Mouse (Mus musculus) small intestine, adult 2 months (tissue): ENCODE results near the gene Prkcb. TPM values are rescaled to one million over a fixed set of nuclear protein-coding genes. Genes with fewer than 3 reads are reported as not detected.

Experiments
- H3K27ac ChIP-seq: fragments of 200-500 bp; 2 replicates; pipeline ENCODE4 v1.5.1; 2012; ENCODE audit warnings: low read depth, low read length, control low read depth, inconsistent platforms; ENCODE audit not compliant: insufficient read depth
- H3K27me3 ChIP-seq: fragments of 200-500 bp; 2 replicates; pipeline ENCODE4 v1.6.1; 2012; ENCODE audit warnings: mild to moderate bottlenecking, moderate library complexity, low read length, inconsistent platforms; ENCODE audit not compliant: control insufficient read depth, insufficient read depth
- H3K36me3 ChIP-seq: fragments of 200-500 bp; 2 replicates; pipeline ENCODE4 v1.6.1; 2012; ENCODE audit warnings: mild to moderate bottlenecking, low read length, control low read depth, inconsistent platforms; ENCODE audit not compliant: control insufficient read depth, insufficient read depth
- H3K4me1 ChIP-seq: fragments of 200-500 bp; 2 replicates; pipeline ENCODE4 v1.6.1; 2012; ENCODE audit warnings: low read length, inconsistent platforms, mixed read lengths; ENCODE audit not compliant: control insufficient read depth, insufficient read depth, insufficient read length
- H3K4me3 ChIP-seq: fragments of 200-500 bp; 2 replicates; pipeline ENCODE4 v1.5.1; 2012; ENCODE audit warnings: low read depth, mild to moderate bottlenecking, control low read depth, inconsistent platforms, low read length, moderate library complexity
- CTCF ChIP-seq: fragments of 200-500 bp; IDR thresholded peaks from 2 replicates; pipeline ENCODE4 v1.5.1; 2012; ENCODE audit warnings: low read depth, mild to moderate bottlenecking, control low read depth, inconsistent platforms, low read length, moderate library complexity, mixed read lengths; ENCODE audit not compliant: insufficient replicate concordance, insufficient read length; ENCODE audit errors: extremely low read depth
- POLR2A ChIP-seq: fragments of 200-500 bp; IDR thresholded peaks from 2 replicates; pipeline ENCODE4 v1.6.1; 2012; ENCODE audit warnings: low read depth, mild to moderate bottlenecking, control low read depth, inconsistent platforms, low read length, moderate library complexity
- WGBS: fragments of 180-500 bp; shearing (Covaris S2); methylation state at CpG from one replicate; pipeline ENCODE4 v1.1.7; 2018; 5-methylcytosine and 5-hydroxymethylcytosine counted together
- polyA plus RNA-seq: library from polyadenylated mRNA; depleted of rRNA; stranded (reverse); fragments of >200 nt; gene quantifications from 2 replicates; pipeline ENCODE4 v1.2.3, GENCODE M21; 2012

The Prkcb gene
- polyA plus RNA-seq, 1 experiment = 6.1 TPM

GRCm38 (mm10) chr7:122389633-122390032, 101.1 kb downstream of the Prkcb start:
- 50% methylated on average over 6 of the region's 6 CpGs for WGBS
- H3K36me3 ChIP-seq = no peaks in the 10 kb centered on the region
- TF ChIP-seq POLR2A (no peak), CTCF (no peak)

GRCm38 (mm10) chr7:122390200-122390599, 101.6 kb downstream of the Prkcb start:
- Histone ChIP-seq H3K4me1 (peaks cover 3% of the 10 kb centered on the region), H3K27ac (no peak overlapping the region), H3K4me3 (no peak overlapping the region), H3K36me3 (no peaks in the 10 kb centered on the region), H3K27me3 (no peaks in the 10 kb centered on the region)
- 45% methylated on average over 5 of the region's 5 CpGs for WGBS
- TF ChIP-seq CTCF (no peak), POLR2A (no peak)

More at GRCm38 (mm10) chr7:122389633-122390032, 101.1 kb downstream of the Prkcb start:
- H3K4me3 ChIP-seq = no peak overlapping the region
- peaks cover 3% of the 10 kb centered on the region for H3K4me1 ChIP-seq
- H3K27ac ChIP-seq = no peak overlapping the region
- H3K27me3 ChIP-seq = no peaks in the 10 kb centered on the region

GRCm38 (mm10) chr7:122390683-122391082, 102.1 kb downstream of the Prkcb start:
- Histone ChIP-seq H3K4me1 (peaks cover 3% of the 10 kb centered on the region), H3K27ac (no peak overlapping the region), H3K36me3 (no peaks in the 10 kb centered on the region), H3K4me3 (no peak overlapping the region), H3K27me3 (no peaks in the 10 kb centered on the region)
- TF ChIP-seq CTCF = no peak
- TF ChIP-seq POLR2A = no peak
- 58% methylated on average over 4 of the region's 4 CpGs for WGBS

GRCm38 (mm10) chr7:122391382-122391781, 102.8 kb downstream of the Prkcb start:
- H3K4me3 ChIP-seq = no peak overlapping the region
- no peak overlapping the region for H3K27ac ChIP-seq
- no peaks in the 10 kb centered on the region for H3K27me3 ChIP-seq
- H3K4me1 ChIP-seq = peaks cover 6% of the 10 kb centered on the region
- WGBS = 62% methylated on average over 3 of the region's 3 CpGs
- H3K36me3 ChIP-seq = no peaks in the 10 kb centered on the region
- TF ChIP-seq POLR2A = no peak
- no peak for TF ChIP-seq CTCF

GRCm38 (mm10) chr7:122393964-122394363, 105.4 kb downstream of the Prkcb start:
- Histone ChIP-seq H3K36me3 (no peaks in the 10 kb centered on the region), H3K4me1 (peaks cover 8% of the 10 kb centered on the region), H3K27me3 (no peaks in the 10 kb centered on the region), H3K4me3 (no peak overlapping the region), H3K27ac (no peak overlapping the region)
- TF ChIP-seq POLR2A (no peak), CTCF (no peak)
- 41% methylated on average over 5 of the region's 5 CpGs for WGBS

GRCm38 (mm10) chr7:122395159-122395975, 106.8 kb downstream of the Prkcb start:
- TF ChIP-seq CTCF = no peak
- Histone ChIP-seq H3K27me3 (no peaks in the 10 kb centered on the region), H3K4me1 (peaks cover 5% of the 10 kb centered on the region; the same call in 1 of the 2 replicates), H3K36me3 (no peaks in the 10 kb centered on the region), H3K4me3 (no peak overlapping the region), H3K27ac (0 out of 2 replicates have a peak overlapping the region, but pooled peaks have one; percentile 37)
- 67% methylated on average over 7 of the region's 7 CpGs for WGBS

GRCm38 (mm10) chr7:122395976-122396315, 107.4 kb downstream of the Prkcb start:
- Histone ChIP-seq H3K4me3 (no peak overlapping the region), H3K36me3 (no peaks in the 10 kb centered on the region), H3K4me1 (peaks cover 5% of the 10 kb centered on the region; the same call in 1 of the 2 replicates), H3K27ac (0 out of 2 replicates have a peak overlapping the region, but pooled peaks have one; percentile 37), H3K27me3 (no peaks in the 10 kb centered on the region)
- WGBS = 85% methylated on average over 5 of the region's 5 CpGs
- TF ChIP-seq POLR2A (no peak), CTCF (no peak)
